Mouse (Mus musculus) liver, embryonic 14.5 days (tissue): ENCODE data around the gene Map2k1.

Source experiments
- CTCF ChIP-seq: IDR thresholded peaks from 2 replicates; pipeline ENCODE4 v1.5.1; 2016; ENCODE audit warnings: antibody characterized with exemption, low read depth, control low read depth
- EP300 ChIP-seq: IDR thresholded peaks from 2 replicates; pipeline ENCODE4 v1.6.1; 2016; ENCODE audit warnings: antibody characterized with exemption, low read depth

DNA sequence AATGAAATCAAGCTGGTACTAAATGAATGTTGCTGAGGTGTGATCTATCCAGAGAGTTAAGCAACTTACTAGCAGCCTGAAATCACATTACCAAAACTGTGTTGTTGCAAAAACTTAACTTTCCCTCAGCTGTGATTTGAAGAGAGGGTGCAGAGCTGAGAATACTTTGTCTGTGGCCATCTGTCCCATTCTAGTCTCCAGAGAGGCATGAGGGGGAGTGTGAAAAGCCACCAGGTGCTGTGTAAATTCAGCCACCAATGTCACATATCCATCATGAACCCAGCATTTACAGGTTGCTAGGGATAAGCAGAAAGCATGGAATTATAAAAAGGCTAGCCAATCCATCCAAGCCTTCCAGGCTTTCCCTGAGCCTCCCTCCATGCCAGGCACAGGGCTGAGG is 24.5 kb downstream of the Map2k1 start:
- TF ChIP-seq CTCF (no peak), EP300 (no peak)
